Mouse (Mus musculus) CH12F3 (cell line): Measurements from ENCODE around the gene Ccr1l1.

Experiments used
- in situ Hi-C: fragments of 300-500 bp; cut with MboI; formaldehyde crosslinking; loops from 2 replicates; pipeline ENCODE4 v1.14.3; 2020; ENCODE audit warnings: low sequenced_read_pairs

The Ccr1l1 gene

DNA sequence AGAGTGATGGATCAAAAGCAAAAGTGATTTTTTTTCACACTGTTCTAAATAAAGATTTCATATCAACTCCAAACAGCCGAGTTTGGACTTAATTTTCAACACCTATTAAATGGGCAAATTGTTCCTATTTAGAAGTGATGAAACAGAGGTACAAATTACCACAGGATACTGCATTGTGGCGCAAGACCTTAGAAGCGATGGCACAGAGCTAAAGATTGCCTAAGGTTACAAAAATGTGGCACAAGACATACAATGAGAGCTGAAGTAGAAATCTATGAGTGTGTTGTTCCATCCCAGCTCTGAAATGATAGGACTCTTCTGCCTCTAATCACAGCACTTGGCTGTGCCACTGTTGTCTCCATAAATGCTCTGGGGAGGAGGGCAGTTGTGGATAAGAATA is 13.4 kb downstream of the Ccr1l1 start:
- in situ Hi-C loops: no loop called here

DNA sequence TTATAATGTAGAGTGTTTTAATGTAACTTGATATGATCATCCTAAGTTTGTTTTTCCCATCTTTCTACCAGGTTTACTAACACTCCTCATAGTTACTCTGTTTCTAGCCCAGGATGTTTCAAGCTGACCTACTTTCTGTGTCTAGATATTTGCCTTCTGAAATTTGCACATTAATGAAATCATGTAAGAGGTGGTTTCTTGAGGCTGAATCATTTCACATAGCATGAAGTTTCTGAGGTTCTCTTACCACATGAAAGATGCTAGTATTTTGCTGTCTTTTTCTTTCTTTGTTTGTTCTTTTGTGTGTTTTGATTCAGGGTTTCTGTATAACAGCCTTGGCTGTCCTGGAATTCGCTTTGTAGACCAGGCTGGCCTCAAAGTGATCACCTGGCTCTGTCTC is 18.0 kb downstream of the Ccr1l1 start:
- in situ Hi-C loops: no loop called here

DNA sequence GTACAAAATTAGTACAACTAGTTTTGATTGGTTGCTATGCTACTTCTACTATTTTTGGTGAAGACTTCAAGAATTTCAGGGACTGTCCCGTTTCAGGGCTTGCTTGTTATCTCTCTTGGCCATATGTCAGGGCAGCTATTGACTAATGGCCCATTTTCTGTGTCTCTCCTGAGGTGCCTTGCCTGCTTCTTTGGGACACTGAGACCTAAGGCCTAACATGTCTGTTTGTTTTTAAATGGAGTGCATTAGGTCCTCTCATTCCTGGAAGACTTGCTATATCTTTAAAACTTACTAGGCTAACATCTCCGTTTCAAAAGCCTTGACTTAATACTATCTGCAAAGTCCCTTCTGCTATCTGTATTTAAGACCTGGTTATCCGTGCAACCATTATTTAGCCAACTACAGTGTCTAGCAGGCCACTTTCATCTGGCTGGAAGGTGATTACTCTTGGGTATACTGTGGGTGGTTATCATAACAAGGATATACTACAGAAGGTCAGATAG is 20.2 kb downstream of the Ccr1l1 start:
- in situ Hi-C loops: no loop called here

DNA sequence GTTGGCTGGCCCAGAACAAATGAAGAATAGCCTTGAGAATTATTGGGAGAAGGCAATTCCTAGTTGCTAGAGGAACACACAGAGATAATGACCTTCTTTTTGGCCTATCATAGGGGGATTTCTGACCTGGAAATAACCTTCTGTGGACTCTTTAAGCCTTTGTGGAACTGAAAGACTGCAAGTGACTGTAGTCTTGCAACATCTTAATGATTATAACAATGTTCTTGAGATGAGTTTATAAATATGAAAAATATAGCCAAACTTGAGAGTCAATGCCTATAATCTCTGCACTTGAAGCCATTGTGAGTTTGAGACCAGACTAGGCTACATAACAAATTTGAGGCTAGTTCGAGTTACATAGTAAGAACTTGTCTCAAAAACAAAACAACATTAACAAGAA is 21.3 kb downstream of the Ccr1l1 start:
- in situ Hi-C loops: no loop called here

DNA sequence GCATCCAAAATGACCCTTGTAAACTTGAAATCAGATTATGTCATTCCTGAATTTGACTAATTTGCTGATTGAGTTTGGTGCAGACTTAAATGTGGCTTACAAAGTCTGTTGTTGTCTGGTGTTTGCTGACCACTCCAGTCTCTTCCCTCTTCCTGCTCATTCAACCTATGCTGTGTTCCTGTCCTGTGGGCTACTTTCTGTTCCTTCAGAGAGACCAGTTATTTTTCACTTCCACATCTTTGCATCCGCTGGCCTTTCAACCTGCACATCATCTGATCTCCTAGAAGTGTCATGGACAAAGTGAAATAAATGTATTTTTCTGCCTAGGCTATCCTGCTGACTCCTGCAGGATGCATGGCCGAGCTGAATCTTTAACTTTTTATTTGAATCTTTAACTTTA is 24.7 kb downstream of the Ccr1l1 start:
- in situ Hi-C loops: no loop called here

DNA sequence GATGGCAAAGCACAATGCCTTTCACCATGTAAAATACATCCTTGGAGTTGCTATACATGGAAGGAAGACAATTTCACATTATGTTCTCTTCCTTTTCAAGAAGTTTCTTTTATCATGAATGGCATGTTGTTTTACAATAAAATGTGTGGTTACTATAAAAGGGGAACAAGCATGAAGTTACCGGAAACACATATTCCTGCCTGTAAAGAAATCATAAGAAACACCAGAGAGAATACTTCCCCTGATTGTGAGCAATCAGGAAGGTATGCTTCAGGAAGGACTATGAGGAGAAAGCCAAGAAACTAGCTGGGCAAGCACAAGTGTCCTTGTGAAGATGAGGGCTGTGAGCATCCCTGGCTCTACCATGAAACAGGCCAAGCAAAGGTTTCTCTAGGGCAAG is 27.0 kb downstream of the Ccr1l1 start:
- in situ Hi-C loops: no loop called here

DNA sequence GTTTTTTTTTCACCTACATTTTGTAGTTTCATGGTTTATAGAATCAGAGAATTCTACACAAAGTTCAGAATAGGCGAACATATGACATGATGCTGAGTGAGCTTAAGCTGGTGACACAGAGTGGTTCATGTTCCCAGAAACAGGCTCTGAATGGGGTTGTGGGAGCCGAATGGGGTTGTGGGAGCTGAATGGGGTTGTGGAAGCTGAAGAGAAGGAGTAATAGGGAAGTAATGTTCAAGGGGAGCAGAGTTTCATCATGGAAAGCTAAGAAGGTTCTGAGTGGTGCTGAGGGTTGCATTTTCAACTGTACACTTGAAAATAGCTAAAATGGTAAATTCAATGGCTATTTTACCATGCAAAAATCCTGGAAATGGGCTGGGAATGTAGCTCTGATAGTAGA is 28.8 kb downstream of the Ccr1l1 start:
- in situ Hi-C loops: no loop called here

DNA sequence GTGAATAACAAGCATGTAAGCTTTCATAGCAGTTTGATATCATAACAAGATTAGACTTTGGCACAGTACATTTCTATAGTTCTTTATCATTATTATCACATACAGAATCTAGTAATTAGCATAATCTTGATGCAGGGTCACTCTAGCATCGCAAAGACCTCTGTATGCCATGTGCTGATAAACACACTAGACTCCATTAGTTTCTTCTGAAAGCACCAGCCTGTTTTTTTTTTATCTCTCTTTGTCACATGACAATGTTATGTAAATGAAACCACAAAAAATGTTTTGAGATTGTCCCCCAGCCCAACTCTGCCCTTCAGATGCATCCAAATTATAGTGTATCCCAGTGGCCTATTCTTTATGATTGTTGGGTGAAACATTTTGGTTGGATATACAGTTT is 30.4 kb downstream of the Ccr1l1 start:
- in situ Hi-C loops: no loop called here

DNA sequence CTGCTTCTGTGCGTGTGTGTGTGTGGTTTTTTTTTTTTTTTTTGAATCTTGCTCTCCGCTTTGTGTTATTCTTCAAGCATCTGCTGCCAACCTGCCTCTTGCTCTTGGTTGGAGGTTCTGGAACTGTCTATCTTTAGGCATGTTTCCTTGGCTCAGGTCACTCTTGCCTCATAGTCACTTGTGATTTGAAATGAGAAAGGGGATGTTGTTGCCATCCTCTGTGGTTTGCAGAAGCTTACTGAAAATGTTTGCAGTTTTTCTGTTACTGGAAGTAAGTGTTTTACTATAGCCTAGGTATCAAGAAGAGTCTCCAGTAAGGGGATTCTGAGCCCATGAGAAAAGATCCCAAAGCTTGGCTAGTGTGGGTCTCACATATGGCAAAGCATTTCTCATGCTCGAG is 36.2 kb downstream of the Ccr1l1 start:
- in situ Hi-C loops: no loop called here

DNA sequence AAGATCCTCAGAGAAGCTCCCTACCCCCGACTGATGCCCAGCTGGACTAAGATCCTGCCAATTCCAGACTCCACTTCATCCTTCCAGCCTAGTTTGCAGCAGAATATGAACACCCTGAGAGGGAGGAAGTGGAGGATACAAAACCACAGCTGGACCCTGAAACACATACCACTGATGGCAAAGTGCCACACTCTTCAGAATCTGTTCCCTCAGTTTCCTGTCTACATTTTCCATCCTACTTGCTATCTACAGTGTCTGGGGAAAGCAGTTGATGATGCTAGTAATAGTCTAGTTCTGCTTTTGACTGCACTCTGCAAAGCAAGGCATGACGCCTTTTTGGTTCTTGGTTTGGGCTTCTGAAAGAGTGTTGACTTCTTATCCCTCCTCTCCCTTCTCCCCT is 36.9 kb downstream of the Ccr1l1 start:
- in situ Hi-C loops: no loop called here

DNA sequence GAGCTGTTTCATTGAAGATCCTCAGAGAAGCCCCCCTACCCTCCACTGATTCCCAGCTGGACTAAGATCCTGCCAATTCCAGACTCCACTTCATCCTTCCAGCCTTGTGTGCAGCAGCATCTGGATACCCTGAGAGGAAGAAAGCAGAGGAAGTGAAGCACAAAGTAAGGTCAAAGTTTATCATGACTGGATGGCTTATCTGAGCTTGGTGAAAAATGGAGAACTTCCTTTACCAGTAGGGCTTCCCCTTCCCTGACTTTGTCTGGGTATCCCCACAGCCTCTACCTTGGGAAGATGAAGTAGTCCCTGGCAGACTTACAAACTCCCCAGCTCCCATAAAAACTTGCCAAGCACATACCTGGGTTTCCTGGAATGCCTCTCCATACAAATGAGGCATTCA is 37.6 kb downstream of the Ccr1l1 start:
- in situ Hi-C loops: no loop called here

DNA sequence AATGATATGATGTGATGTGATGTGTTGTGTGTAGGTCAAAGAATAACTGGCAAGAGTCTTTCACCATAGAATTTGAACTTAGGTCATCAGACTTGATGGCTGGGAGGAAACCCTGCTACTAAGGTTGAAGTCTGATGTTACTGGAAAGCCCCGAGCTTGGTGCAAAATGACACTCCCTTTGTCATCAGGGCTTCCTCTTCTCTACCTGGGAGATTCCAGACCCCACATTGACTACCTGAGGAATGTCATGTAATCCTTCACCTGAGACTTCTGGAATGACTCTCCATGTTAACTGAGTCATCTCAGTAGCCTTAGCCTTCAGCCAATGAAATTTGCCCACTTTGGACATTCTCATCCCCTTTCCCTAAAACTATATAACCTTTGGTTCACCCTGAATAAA is 38.0 kb downstream of the Ccr1l1 start:
- in situ Hi-C loops: no loop called here

DNA sequence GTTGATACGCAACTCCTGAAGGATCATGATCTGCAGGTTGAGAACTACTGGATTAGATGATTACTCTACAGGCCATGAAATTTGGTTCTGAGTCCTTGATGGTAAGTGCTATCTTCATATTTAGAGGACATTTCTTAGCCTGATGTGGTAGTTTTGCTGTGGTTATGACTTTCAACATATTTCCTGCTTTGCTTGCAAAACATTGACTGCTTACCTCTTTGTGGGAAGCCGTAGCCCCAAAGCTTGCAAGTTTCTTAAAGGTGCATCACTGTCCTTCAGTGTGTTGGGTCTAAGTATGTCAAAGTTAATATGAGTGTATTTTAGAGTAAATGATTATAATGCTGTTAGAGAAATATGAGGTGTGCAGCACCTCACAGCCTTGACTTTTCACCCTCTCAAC is 40.2 kb downstream of the Ccr1l1 start:
- in situ Hi-C loops: no loop called here

DNA sequence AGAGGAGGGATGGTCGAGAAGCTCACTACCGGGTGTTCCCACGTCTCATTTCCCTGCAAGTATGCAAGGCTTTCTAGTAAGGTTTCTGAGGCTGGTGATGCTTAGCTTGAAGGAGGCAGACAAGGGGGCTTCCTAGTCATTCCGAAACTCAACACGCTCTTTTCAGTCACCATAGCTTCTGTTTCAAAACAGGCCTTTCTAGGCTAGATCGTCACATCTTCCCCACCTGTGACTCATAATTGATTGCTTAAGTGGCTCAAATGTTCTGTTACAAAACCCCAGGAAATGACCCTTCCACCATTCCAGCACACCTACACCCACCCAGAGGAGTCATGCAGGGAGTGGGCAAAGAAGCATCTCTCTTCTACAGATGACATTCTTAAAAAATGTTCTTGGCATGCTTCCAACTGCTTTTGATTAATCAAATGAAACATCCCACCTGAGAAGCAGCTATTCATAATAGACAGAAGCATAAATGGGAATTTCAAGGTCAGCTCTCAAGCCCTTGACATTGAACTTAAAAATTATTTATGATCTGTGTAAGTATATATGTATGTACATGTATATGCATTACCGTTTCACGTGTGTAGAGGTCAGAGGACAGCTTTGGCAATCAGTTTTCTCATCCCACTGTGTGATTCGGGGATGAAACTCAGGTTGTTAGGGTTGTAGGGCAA is 41.5 kb downstream of the Ccr1l1 start:
- in situ Hi-C loops: no loop called here

DNA sequence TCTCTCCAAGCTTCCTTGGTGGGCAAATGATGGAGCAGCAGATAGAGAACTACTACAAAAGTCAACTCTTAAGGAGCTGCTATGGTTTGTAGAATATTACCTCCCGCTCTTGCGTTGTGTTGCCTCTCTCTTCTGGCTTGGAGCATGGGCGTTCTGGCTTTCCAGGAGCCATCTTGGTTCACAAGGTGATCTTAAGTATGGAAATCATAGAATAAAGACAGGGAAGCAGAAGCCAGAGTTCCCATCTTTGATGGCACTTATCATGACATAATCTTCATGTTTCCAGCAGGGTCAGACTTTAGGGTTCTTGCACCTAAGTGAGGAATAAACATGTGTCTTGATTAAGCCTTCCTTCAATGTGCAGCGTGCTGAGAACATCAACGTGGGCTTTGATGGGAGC is 42.4 kb downstream of the Ccr1l1 start:
- in situ Hi-C loops: no loop called here

DNA sequence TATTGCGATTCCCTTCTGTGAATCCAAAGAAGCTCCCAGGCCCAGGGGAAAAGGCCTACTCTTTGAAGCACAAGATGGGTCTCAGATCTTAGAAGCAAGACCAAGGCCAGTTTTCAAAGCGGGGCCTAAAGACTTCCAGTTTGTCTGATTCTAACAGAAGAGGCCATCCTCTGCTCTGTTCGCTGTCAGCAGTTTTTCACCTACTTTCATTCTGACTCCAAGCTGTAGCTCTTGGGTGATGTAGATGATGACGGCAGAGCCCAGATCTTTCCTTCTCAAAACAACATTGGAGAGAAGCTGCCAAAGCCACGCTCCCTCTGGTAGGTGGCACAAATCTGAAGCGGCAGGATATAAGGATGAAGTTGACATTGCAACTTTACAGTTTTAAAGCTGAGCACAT is 42.9 kb downstream of the Ccr1l1 start:
- in situ Hi-C loops: no loop called here

DNA sequence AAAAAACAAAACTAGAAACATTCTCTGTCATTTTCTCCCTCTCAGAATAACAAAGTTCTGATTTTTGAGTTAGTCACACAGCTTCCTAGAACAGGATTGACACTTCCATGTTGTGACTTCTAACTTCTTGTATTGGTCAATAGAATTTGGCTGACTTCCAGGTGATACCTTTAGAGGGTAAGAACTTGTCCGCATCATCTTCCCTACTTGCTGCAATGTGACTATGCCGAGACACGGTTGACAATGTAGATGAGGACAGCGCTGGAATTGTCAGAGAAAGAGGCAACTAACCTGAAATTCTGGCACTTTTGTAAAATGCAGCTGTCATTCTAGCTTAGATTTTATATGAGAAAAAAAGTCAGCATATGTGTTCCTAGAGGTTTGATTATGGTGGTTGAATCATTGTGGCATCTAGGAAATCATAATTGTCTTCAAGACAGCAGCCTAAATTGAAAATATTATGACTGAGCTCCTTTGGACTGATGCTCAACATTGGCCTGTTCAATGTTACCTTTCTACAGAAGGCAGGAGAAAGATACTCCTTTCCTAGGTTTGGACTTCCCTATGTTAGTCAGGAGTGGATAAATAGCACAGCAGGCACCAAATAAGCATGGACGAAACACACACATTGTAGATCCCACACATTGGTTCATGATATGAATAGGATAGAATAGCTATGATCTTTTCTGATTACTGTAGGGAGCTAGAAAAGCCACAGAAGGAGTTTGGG is 44.3 kb downstream of the Ccr1l1 start:
- in situ Hi-C loops: no loop called here

DNA sequence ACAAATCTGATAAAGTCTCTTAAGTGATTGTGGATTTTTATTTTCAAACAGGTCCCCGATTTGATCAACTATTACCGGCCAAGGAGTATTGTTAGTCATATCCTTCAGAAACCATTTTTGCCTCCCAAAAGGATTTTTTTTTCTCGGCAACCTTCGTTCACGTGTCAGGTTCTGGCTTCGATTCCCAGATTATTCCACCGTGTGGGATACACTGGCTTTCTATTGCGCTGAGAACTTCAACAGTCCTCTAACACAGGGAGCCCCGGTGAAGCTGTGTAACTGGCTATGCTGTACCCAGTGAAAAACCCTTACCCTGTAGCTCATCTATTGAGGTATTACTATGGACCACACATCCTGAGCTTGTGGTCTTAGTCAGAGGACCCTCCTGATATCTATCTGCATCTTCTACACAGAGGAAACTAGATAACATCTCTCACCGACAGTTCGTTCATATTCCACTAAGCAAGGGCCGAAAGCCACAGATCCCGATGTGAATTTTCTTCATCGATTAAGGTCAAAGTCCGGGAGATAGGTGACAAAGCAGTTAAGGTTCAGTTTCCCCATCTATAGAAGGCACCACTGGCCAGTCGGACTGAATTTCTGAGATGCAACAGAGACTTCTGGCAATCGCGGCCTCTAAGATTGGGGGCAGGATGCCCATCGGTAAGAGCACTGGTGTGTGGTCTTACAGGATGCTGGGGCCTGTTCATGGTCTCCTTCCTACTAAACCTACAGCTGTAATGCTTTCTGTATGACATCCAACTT is 45.1 kb downstream of the Ccr1l1 start:
- in situ Hi-C loops: no loop called here

DNA sequence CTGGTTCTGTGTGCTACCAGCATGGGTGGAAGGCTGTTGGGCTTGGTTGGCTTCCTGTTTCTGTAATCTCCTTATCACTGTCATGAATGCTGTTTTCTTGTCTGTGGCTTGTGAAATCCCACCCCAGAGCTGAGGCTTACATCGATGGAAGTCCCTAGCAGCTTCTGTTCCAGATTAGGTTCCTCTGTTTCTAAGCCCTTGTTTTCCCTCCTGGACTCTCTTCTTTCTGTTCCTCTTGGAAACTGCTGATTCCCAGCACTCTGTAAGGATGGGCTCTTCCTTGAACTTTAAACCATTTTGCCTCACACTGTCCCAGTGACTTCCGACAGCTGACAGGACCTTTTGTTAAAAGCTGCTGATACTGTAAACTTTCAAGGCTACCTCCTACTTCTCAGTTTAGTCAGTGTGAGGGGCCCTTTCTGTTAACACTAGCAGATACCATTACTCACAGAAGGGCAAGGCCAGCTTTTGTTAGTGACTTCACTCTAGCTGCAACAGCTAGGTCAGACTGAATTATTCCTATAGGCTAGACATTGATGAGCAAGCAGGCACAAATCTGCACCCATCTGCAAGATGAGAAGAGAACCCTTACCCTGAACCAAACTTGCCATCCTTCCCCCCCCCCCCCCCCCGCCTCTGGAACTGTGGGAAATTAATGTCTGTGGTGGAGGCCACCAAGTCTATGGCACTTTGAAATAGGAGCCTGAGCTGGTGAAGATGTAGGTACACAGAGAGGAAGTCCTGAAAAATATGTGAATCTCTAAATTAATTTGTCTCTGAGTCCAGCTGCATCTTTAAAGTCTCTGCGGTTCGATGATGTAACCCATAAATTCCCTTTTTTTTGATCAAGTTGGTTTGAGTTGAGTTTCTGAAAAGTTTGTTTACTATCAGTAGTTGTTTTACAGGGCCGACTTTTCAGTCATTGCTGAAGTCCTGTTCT is 46.2 kb downstream of the Ccr1l1 start:
- in situ Hi-C loops: no loop called here

DNA sequence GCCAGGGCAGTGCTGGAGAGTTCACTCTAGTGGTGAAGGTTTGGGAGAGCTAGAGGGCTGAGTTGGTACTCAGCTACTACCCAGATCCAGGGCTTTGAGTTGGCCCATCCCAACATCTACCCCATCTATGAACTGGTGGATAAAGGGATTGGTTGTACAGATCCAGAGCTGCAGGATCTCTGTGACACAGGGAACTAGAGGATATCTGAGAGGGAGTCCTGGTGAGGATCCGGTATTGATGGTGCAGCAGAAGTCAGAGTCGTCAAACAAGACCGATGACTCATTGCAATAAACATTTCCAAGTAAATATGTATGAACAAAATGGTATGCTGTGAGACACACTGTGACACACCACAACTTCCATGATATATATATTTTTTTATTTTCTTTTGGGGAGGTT is 47.3 kb downstream of the Ccr1l1 start:
- in situ Hi-C loops: no loop called here

DNA sequence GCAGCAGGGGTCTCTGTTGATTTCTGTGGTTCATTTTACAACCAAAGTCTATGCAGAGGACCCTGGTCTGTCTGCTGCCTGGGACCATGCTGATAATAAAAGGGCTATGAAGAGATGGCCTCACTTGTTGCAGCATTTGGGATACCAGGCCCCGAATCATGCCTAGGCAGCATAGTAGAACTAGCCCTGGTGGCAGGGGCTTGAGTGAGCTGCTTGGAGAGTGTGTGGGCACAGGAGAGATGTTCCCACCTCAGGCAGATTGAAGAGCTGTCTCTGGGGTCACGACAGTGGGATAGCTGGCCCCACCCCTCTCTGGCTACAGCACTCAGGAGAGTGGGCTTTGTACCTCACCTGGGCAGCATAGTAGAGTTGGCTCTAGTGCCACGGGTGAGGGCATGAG is 47.7 kb downstream of the Ccr1l1 start:
- in situ Hi-C loops: no loop called here
